Mouse (Mus musculus) ovary, adult 18-20 months (tissue): ENCODE data around the gene Slc36a3.

Experiments
- DNase-seq: peaks from one replicate; pipeline ENCODE4 v3.0.0; 2022; ENCODE audit warnings: low spot score, mixed read lengths

Slc36a3 gene

DNA sequence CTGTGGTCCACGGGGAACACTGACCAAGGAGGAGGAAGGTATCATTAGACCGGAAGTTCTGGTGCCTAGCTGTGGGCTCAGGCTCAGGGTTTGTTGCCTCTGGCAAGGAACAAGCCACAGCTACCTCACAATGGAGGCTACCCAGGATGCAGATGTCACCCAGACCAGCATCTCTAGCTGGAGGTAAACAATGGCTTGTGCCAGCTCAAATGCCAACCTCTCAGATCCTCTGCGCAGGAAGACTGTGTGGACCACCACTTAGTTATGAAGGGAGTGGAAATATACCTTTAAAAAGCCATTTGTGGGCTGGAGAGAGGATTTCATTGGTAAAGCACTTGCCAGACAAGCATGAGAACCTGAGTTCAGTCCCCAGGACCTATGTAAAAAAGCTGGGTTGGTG, at the start of gene Slc36a3:
Gene Slc36a3, minus strand, starts transcription at position 101 of the 400 bp plus-strand sequence.
- no peak for DNase-seq

DNA sequence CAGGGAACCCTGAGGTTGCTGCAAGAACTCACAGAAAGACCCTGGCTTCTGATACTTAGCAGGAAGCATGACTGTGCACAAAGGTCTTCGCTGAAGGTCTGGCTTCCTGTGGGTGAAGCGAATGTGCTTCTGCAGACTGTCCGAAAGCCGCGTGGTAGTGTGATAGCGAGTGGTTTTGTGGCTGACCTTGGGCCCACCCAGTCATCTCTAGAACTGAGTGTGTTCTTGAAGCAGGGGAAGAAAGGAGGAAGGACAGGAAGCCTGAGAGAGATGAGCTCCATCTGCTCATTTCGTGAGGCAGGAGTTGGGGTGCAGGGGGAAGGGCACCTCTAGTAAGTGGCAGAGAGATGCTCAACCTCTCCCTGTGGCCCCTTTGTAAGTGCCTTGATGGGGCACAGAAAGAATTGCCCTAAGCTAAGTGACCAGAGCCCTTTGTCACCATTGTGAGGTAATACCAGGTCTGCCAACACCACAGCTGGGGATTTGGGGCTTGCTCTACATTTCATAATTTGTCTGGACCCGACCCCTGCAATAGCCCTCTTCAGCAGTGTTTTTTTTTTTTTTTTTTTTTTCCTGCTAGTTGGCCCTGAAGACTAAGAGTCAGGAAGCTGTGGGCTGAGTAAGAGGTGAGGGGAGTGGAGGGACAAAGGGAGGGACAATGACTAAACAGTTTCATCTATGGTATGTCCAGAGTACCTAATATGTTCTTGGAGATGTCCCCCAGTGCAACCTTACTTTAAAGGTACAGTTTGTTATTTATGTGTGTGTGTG, 46.4 kb upstream of the Slc36a3 start:
- DNase-seq = no peak

DNA sequence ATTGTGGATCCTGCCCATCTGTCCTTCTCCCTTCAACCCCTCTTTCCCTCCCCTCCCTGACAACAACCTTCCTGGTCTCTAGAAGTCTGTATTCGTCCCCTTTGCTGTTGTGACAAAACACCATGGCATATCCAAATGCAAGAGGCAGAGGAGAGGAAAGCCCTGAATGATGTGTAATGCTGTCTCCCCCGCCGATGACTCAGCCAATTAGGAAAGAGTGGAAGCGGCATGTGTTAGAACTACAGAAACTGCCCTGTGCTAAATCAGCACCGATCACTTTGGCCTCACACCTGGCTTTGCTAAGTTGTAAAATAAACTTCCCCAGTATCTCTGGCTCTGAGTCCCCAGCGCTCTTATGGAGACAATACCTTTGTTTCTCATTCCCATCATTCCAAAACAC, 45.6 kb upstream of the Slc36a3 start:
- DNase-seq = no peak

DNA sequence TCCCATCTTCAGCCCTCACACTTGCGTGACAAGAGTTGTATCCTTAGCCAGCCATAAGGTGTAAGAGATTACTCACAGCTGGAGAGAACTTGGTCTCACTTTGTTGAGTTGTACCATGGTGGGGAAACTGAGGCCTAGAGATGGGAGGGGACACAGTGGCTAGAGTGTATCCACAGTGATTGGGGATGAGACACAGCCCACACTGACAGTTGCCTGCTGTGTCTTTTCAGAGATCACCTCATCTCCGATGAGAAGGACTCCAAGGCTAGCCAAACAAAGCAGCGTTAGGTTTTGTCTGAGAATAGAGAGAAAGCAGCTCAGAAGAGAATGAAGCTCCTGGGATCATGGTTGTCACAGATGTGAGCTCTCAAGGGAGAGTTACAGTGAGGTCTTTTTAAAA, 38.7 kb upstream of the Slc36a3 start:
- no peak for DNase-seq

DNA sequence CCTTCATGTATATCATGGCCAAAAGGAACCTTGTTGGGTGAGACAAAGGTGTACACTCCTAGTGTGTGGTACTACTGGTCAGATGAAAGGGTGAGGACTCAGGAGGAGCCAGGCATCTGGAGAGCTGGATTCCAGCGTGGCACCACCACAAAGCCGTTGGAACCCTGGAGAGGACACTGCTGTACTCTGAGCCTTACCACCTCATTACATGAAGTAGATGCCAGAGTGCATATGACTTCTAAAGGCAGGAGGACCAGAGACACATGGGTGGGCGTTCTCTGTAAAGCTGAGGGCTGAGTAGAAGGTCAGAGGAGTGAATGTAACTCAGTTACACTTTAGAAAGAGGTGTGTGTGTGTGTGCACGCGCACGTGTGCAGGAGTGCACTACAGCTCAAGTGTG, 36.3 kb upstream of the Slc36a3 start:
- DNase-seq = no peak

DNA sequence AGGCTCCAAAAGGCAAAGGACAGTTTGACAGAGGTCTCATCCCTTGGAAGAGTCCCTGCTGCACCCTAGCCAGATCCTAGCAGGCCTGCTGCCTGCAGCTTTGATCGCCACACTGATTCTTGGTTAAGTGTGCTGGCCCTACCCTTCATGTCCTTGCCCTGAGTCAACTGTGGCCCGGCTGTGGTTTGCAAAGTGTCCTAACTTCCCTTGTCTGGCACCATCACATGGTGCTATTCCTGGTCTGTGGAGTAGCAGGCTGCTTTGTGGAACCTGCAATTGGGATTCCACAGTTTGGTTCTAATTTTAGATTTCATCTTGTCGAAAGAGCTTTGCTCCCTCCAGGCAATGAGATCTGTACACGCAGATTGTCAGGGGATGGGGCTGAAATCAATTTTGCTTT, 35.8 kb upstream of the Slc36a3 start:
- DNase-seq = no peak

DNA sequence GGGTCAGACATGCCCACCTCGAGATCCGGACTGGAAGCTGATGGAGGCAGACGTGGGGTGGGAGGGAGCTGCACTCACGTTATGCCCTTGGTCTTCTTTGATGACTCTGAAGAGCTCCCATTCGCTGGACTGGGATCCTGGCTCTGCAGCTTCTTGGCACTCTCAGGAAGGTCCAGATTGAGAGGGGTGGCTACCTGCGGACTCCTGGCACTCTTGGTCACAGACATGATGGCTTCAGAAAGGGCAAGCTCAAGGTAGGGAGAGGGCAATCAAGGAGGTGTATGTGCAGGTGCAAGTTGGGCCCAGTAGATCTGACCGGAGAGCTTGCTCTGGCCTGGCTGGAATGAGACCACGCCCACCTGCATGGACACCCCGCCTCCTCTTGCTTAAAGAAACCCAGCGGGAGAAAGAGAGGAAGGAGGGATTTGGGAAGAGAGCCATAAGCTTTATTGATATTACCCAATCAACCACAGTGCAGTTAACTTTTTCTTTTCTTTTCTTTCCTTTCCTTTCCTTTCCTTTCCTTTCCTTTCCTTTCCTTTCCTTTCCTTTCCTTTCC, 33.3 kb upstream of the Slc36a3 start, which contains the start of gene Slc36a2:
Gene Slc36a2, minus strand, starts transcription at position 345 of the 559 bp plus-strand sequence.
- DNase-seq = no peak

DNA sequence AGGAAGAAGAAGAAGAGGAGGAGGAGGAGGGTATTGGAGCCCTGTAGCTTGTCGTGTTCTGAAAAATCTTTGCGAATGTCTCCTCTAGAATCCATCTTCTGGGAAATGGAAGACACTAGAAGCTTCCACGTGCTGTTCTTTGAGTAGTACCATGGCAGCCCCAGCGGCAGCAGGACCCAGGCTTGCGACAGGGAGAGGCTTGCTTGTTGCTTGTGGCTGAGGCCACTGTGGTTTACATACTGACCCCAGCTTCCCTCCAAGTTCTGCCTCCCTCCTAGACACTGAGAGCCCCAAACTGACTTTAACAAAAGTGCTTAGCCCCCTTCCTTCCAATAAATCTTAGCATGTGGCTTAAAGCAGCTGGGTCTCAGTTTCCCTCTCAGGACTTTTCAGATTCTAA, 32.7 kb upstream of the Slc36a3 start:
- no peak for DNase-seq

DNA sequence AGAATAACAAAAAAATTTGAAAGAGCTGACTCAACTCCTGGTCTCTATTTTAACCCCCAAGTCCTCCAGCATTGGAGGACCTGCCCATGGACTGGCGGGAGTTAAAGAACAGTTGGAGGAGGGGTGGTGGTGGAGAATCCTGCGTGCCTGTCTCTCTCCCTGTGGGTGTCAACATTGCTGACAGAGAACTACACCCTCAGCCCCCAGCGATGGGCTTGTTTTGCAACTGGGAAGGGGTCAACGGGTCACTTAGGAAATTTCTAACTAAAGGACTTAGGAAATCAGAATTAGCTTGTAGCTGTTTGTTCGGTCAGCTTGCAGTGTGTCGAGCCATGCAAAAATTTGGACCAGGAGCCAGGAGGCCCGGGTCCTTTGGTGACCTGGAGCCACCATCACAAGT, 31.6 kb upstream of the Slc36a3 start:
- no peak for DNase-seq

DNA sequence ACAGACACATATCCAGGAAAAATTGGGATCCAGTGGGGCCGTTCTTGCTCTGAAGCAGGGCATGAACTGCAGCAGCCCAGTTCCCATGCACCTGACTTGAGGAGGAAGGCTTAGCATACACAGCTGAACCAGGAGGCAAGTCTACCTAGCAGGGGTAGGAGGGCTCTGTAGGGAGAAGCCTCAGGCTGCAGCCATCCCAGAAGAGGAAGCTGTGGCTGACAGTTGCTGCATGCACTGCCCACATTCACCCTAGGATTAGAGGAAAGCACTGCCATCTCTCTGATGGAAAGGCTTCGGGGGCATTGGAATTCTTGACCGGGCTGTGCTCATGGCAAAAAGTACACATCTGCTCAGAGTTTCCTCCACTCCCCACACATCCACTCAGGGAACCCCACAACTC, 28.3 kb upstream of the Slc36a3 start:
- DNase-seq = no peak

DNA sequence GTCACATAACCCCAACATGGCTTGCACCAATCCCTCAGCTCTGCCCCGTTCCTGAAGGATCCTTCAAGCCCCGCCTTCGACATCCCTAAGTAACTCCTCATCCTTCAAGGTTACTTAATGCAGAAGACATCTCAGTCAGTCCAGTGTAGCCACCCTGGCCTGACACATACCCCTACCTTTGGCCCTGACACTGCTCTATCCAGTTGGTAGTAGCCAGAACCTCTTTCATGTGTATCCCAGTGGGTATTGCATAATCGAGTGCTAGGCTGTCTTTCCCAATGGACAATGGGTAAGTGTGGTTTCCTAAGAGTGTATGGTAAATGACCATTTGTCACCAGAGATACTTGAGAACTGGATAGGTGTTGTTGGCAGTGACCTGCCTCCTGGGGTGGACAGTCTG, 27.3 kb upstream of the Slc36a3 start:
- DNase-seq = no peak

DNA sequence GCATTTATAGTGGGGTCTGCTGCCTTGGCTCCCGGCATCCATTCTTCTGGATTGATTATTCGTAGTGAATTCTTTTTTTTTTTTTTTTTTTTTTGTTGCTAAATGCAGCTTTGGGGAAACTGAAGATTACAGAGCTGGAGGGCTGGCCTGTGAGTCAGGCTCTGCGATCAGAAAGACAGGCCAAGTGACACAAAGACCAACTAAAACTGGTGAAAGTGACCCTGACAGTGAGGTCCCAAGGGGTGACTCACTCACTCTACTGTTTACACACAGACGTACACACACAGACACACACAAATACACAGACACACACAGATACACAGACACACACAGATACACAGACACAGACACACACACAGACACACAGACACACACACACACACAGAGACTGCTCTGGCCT, 19.0 kb upstream of the Slc36a3 start:
- no peak for DNase-seq

DNA sequence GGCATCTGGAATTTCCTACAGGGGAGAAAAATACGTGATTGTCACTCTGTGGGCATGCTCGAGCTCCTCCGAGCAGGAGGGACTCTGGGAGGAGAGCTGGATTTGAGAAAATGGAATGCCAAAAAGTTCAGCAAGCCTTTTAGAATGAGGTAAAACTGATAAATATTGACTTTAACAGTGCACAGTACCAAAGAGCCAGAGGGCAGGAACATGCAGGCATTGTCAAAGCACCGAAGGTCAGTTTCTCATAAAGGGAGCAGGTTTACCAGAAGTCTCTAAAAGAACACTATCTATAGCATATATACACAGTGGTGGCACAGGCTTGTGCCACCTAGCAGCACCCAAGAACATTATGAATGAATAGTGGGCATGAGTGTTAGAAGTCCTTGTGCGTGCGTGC, 17.4 kb upstream of the Slc36a3 start:
- no peak for DNase-seq

DNA sequence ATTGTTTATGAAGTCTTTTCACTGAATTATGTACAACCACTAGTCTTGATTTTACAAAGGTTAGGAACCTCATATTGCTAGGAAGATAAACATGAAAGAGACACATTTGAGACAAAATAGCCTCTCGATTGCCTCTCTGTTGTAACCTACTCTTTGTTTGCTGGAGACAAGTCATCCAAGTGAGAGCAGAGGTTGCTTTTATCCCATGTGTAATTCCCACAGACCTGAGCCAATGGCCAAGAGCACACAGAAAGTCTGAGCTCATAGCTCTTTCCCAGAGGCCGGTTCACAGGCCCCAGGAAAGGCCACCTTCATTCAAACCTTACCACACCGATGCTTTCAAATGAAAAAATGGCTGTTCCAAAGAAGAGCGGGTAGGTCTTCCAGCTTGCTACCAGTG, 17.0 kb upstream of the Slc36a3 start:
- DNase-seq = no peak

DNA sequence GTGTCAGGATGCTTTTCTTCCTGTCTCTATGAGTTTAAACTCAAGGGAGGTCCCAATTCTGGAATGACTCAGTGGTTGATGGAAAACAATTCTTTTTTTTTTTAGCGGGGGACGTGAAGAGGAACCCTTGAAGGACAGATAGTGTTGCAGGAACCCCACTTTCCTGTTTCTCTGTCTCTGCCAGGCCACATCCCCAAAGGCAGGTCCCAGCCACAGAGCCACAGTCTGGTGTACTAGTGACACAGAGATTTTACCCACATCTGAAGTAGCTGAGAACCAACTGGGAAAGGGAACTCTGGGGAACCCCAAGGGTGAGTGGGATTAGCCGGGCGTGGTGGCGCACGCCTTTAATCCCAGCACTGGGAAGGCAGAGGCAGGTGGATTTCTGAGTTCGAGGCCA, 14.2 kb upstream of the Slc36a3 start:
- DNase-seq = no peak

DNA sequence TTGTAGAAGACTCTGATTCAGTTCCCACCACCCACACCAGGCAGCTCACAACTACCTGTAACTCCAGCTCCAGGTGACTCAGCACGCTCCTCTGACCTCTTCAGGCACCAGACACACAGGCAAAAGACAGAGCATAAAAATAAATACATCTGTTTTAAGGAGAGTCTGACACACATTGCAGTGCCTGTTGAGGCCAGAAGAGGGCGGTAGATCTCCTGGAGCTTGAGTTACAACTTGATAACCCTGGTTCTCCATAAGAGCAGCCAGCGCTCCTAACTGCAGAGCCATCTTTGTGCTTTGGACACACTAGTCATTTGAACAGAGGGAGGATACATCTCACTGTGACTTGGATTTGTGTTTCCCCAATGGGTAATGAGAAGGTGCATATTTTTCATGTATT, 13.2 kb upstream of the Slc36a3 start:
- DNase-seq = no peak

DNA sequence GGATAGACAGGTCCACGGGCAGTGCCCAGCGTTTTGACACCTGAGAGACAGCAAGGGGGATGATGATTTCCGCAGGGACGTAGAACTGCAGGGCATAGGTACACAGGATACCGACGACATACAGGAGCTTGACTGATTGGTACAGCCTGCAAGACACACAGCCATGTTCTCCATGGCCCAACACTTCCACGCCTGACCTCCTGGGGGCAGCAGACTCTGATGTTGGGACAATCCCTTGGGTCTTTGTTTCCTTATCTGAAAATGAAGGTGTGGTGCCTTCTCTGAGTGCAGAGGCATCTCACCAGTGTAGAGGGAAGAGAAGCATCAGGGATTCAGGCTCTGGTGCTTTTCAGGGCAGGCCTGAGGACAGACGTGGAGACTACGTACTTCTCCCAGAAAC, 11.2 kb upstream of the Slc36a3 start:
- no peak for DNase-seq

DNA sequence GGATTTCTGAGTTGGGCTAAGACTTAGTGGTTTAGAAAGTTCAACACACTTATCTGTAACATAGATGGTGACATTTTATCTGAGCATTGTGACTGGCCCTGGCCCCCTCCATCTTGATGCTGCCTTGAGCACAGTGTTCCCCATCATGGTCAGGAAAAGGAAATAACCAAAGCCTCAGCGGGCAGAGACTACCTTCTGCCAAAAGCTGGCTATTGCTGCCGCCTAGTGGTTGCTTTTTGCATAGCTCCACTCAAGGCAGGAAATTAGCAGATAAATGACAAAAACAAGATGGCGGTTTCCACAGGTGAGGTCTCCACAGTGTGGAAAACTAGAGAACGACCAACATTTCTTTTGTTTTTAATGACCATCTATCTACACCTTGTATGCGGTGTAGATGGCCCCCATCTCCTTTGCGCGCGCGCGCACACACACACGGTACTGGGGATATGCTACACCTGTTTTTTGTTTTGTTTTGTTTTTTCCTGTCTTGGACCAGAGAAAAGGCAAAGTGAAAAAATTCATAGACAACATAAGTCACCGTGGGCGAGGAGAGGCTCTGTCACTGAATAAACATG, 7.4 kb upstream of the Slc36a3 start:
- DNase-seq = peak; percentile 64

DNA sequence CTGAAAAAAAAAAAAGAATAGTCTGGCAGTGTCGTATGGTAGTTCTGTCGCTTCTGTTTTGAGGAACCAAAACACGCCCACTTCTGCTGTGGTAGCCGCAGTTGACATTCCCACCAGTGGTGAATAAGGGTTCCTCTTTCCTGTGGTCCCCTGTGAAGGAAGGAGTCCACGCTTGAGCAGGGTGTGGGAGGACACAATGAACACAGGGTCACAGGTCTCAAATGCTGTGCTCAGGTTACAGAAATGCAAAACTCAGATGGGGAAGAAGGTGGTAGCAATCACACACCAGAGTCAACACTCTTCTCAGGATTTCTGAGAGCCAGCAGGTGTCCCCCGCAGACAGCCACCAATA, 3.5 kb upstream of the Slc36a3 start:
- no peak for DNase-seq

DNA sequence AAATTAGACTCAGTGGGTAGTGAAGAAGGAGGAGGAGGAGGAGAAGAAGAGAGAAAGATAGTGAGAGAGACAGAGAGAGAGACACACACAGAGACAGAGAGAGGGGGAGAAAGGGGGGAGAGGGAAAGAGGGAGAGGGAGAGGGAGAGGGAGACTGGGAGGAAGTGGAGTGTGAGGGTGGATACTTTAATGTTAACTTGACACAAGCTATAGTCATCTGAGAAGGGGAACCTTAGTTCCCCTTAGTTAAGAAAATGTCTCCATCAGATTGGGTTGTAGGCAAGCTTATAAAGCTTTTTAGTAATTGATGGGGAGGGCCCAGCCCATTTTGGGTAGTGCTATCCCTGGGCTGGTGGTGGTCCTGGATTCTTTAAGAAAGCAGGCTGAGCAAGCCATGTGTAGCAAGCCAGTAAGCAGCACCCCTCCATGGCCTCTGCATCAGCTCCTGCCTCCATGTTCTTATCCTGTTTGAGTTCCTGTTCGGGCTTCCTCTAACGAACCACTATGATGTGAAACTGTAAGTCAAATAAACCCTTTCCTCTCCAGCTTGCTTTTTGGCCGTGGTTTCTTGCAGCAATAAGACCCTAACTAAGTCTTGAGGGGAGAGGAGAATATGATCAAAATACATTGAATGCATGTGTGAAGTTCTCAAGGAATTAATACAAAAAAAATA, 3.0 kb upstream of the Slc36a3 start:
- DNase-seq = no peak

DNA sequence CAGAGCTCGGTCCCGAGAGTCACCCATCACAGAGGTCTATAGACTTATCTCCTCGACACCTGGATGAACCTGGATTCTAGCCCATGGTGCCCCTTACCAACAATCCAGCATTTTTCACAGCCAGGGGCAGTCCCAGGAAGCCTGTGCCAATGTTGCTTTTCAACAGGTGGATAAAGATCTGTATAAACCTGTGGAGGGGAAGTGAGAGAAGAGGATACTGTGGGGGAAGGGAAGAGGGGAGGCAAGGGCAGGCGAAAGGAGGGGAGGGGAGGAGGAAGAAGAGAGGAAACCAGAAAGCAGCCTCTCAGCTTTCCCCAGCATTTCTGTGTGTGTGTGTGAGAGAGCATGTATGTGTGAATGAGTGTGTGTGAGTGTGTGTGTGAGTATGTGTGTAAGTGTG, 3.0 kb downstream of the Slc36a3 start:
- DNase-seq = no peak

DNA sequence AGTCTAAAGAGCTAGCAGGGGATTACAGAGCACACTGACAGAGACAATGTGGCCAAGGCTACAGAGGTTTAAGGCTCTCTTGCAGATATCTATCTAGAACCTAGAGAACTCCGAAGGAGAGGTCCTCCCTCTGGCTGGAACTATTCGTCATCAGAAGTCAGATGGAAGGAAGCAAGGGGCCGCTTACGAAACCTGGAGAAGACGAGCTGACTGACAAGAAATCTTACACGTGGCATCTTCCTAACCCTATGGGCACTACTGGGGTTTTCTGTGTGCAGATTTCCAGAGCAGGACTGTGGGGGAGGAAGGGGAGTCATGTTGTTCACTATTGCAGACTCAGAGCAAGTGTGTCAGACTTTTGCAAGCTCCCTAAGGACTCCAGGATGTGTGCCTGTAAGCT, 4.1 kb downstream of the Slc36a3 start:
- DNase-seq = no peak

DNA sequence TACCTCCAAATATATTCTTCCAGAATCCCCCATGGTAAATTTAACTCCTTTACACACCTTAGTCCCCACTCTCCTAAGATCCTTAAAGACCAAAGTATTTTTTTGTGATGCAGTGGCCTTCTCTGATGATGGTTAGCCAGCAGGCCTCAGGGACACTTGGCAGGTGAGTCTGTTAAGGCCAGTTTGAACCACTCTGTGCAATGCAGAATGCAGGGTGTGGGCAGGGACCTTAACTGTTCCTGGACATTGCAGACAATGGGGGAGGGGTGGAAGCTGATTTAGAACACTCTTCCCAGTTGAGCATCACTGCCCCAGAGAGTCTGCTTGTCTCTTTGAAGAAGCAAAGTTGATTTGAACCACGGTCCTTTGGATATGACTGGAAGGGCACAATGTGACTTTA, 4.7 kb downstream of the Slc36a3 start:
- DNase-seq = no peak
